Mouse (Mus musculus): ENCODE measurements around the gene Sobp. TPM values are rescaled to one million over a fixed set of nuclear protein-coding genes. Genes with fewer than 3 reads are reported as not detected.

Sobp gene
- polyA plus RNA-seq, 1 experiment from 2014 or later, result 1.5 TPM

GRCm38 (mm10) chr10:43093440-43093839 is 80.9 kb downstream of the Sobp start:
- Histone ChIP-seq H3K4me2 (ENCODE audit: low read length) (no peak overlapping the region), H3K4me1 (replicated peaks; ENCODE audit: control insufficient read depth, insufficient read depth, low read length) (no peaks in the 10 kb centered on the region), H3K4me3 (ENCODE audit: low read depth, low read length) (no peak overlapping the region), H3K27me3 (replicated peaks; ENCODE audit: control insufficient read depth, insufficient read depth, low read length) (no peaks in the 10 kb centered on the region), H3K27ac (ENCODE audit: low read depth) (no peak overlapping the region), H3K36me3 (ENCODE audit: control insufficient read depth, insufficient read depth, low read length) (no peaks in the 10 kb centered on the region), H3K9ac (ENCODE audit: low read length) (no peak overlapping the region), H3K9me3 (ENCODE audit: control insufficient read depth, low read length) (no peaks in the 10 kb centered on the region)
- WGBS, result 83% methylated on average over 10 of the region's 10 CpGs
- no peak for DNase-seq (ENCODE audit: low spot score)
- no peak for ATAC-seq (replicated peaks; ENCODE audit: low FRiP score, low TSS enrichment, low read depth)

DNA sequence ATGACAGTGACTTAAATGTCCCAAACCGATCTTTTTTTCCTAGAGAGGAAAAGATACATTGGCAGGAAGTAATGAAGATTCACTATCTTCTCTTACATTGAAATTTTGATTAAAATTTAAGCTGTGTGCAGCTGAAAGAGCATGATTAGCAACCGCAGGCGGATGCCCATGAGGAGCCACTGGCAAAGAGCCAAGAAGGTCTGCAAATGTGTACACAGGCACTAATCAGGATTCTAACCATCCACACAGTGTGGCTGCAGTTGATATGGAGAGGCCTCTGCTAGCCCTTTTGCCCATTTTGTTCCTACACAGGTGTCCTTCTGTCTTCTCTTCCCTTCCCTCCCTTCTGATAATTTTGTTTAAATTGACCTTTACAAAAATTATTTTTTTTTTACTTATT is 84.3 kb downstream of the Sobp start:
- H3K27ac ChIP-seq (ENCODE audit: low read depth), result no peak overlapping the region
- ATAC-seq (replicated peaks; ENCODE audit: low FRiP score, low TSS enrichment, low read depth) (no peak), DNase-seq (ENCODE audit: low spot score) (no peak)
- no peaks in the 10 kb centered on the region for H3K9me3 ChIP-seq (ENCODE audit: control insufficient read depth, low read length)
- no peak overlapping the region for H3K4me3 ChIP-seq (ENCODE audit: low read depth, low read length)
- no peaks in the 10 kb centered on the region for H3K36me3 ChIP-seq (ENCODE audit: control insufficient read depth, insufficient read depth, low read length)
- H3K4me2 ChIP-seq (ENCODE audit: low read length), result no peak overlapping the region
- no peaks in the 10 kb centered on the region for H3K4me1 ChIP-seq (replicated peaks; ENCODE audit: control insufficient read depth, insufficient read depth, low read length)
- no peaks in the 10 kb centered on the region for H3K27me3 ChIP-seq (replicated peaks; ENCODE audit: control insufficient read depth, insufficient read depth, low read length)
- H3K9ac ChIP-seq (ENCODE audit: low read length), result no peak overlapping the region
- WGBS, result 80% methylated on average over 3 of the region's 3 CpGs

DNA sequence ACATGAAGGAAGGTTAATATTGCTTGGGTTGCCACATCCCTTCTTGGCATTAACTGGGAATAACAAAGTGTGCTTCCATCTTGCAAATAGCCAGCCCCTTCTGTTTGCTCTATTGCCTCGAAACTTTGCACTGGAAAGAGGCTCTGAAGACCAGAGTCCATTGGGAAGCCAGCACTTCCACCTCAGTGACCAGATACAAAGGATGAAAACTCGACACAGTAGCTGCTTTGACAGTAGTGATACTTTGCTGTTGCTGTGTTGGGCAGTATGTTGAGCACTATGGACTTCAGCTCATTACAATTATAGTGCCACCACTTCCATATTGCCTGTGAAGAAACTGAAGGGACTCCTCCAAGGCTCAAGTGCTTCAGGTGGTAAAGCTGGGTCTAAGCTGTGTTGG is 86.9 kb downstream of the Sobp start:
- Histone ChIP-seq H3K27me3 (replicated peaks; ENCODE audit: control insufficient read depth, insufficient read depth, low read length) (no peaks in the 10 kb centered on the region), H3K9ac (ENCODE audit: low read length) (no peak overlapping the region)

DNA sequence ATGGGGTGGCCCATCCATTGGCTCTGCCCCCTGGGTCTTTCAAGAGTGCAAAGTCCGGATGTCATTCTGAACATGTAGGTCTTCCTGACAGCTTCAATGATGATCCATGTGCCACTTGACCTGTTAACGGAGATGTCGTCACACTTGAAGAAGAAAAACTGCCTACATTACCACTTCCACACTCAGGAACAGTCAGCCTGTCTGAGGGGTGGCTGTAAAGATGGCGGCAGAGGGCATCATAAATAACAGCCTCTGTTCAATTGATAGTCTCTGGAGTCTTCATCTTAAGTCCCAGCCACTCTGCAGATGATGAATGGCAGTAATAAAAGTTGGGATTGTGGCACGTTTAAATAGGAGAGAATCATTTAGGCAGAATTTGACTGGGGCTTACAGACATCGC is 87.4 kb downstream of the Sobp start:
- Histone ChIP-seq H3K27ac (ENCODE audit: low read depth) (no peak overlapping the region), H3K9ac (ENCODE audit: low read length) (no peak overlapping the region), H3K27me3 (replicated peaks; ENCODE audit: control insufficient read depth, insufficient read depth, low read length) (no peaks in the 10 kb centered on the region), H3K36me3 (ENCODE audit: control insufficient read depth, insufficient read depth, low read length) (no peaks in the 10 kb centered on the region), H3K4me2 (ENCODE audit: low read length) (no peak overlapping the region), H3K4me1 (replicated peaks; ENCODE audit: control insufficient read depth, insufficient read depth, low read length) (no peaks in the 10 kb centered on the region), H3K4me3 (ENCODE audit: low read depth, low read length) (no peak overlapping the region), H3K9me3 (ENCODE audit: control insufficient read depth, low read length) (no peaks in the 10 kb centered on the region)
- no peak for DNase-seq (ENCODE audit: low spot score)
- ATAC-seq (replicated peaks; ENCODE audit: low FRiP score, low TSS enrichment, low read depth), result no peak
- 62% methylated on average over 6 of the region's 6 CpGs for WGBS

More for the DNA sequence above, 86.9 kb downstream of the Sobp start:
- Histone ChIP-seq H3K4me2 (ENCODE audit: low read length) (no peak overlapping the region), H3K36me3 (ENCODE audit: control insufficient read depth, insufficient read depth, low read length) (no peaks in the 10 kb centered on the region), H3K4me1 (replicated peaks; ENCODE audit: control insufficient read depth, insufficient read depth, low read length) (no peaks in the 10 kb centered on the region), H3K27ac (ENCODE audit: low read depth) (no peak overlapping the region), H3K4me3 (ENCODE audit: low read depth, low read length) (no peak overlapping the region), H3K9me3 (ENCODE audit: control insufficient read depth, low read length) (no peaks in the 10 kb centered on the region)
- whole genome bisulfite sequencing, result 79% methylated on average over 2 of the region's 2 CpGs
- no peak for DNase-seq (ENCODE audit: low spot score)
- no peak for ATAC-seq (replicated peaks; ENCODE audit: low FRiP score, low TSS enrichment, low read depth)

- no peaks in the 10 kb centered on the region for H3K27me3 ChIP-seq (replicated peaks; ENCODE audit: control insufficient read depth, insufficient read depth, low read length)
- no peaks in the 10 kb centered on the region for H3K4me1 ChIP-seq (replicated peaks; ENCODE audit: control insufficient read depth, insufficient read depth, low read length)
- H3K4me2 ChIP-seq (ENCODE audit: low read length), result no peak overlapping the region
- H3K9me3 ChIP-seq (ENCODE audit: control insufficient read depth, low read length), result no peaks in the 10 kb centered on the region
- no peak for ATAC-seq (replicated peaks; ENCODE audit: low FRiP score, low TSS enrichment, low read depth)
- H3K4me3 ChIP-seq (ENCODE audit: low read depth, low read length), result no peak overlapping the region
- no peaks in the 10 kb centered on the region for H3K36me3 ChIP-seq (ENCODE audit: control insufficient read depth, insufficient read depth, low read length)
- no peak overlapping the region for H3K27ac ChIP-seq (ENCODE audit: low read depth)
- no peak for DNase-seq (ENCODE audit: low spot score)
- 65% methylated on average over 6 of the region's 6 CpGs for WGBS
- H3K9ac ChIP-seq (ENCODE audit: low read length), result no peak overlapping the region
Observed at GRCm38 (mm10) chr10:43084087-43084366, 90.3 kb downstream of the Sobp start.

DNA sequence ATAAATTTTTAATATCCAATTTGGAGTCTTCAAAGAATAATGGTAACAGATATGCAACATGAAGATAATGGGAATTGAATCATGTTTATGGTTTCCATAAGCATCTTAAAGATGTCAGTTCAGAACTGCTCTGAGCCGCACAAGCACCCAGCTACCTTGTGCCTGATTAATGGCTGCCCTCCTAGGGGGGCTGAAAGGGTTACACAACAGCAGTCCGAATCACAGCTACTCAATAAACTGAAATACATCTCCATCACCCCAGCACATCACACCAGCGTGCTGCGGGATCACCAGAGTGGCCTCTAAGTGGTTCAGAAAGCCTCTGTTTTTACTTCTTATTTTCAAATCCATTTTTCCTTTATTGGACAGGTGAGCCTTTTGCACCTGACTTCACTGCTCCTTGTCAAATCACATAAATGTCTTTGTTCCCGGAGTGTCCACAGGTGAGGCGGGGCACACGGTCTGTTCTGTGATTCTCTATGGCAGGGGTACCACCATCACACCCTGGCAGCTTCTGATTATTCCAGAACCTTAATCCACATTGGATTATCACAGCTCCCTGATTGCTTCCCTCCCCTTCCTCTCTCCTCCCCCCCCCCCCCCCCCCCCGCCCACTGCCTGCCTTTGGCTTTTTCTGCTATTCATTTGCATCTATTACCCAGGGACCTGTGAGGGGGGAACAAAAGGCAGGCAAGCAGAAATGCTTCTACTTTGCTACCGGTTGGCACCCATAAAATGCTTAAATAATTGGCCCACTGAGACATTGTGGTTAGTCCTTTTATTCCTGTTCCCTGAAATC is 90.8 kb downstream of the Sobp start:
- H3K4me2 ChIP-seq (ENCODE audit: low read length), result no peak overlapping the region
- no peaks in the 10 kb centered on the region for H3K36me3 ChIP-seq (ENCODE audit: control insufficient read depth, insufficient read depth, low read length)
- H3K4me1 ChIP-seq (replicated peaks; ENCODE audit: control insufficient read depth, insufficient read depth, low read length), result no peaks in the 10 kb centered on the region
- no peak for DNase-seq (ENCODE audit: low spot score)
- H3K9me3 ChIP-seq (ENCODE audit: control insufficient read depth, low read length), result no peaks in the 10 kb centered on the region
- no peak overlapping the region for H3K9ac ChIP-seq (ENCODE audit: low read length)
- H3K27ac ChIP-seq (ENCODE audit: low read depth), result no peak overlapping the region
- H3K4me3 ChIP-seq (ENCODE audit: low read depth, low read length), result no peak overlapping the region
- ATAC-seq (replicated peaks; ENCODE audit: low FRiP score, low TSS enrichment, low read depth), result no peak
- no peaks in the 10 kb centered on the region for H3K27me3 ChIP-seq (replicated peaks; ENCODE audit: control insufficient read depth, insufficient read depth, low read length)
- 71% methylated on average over 8 of the region's 9 CpGs for WGBS

DNA sequence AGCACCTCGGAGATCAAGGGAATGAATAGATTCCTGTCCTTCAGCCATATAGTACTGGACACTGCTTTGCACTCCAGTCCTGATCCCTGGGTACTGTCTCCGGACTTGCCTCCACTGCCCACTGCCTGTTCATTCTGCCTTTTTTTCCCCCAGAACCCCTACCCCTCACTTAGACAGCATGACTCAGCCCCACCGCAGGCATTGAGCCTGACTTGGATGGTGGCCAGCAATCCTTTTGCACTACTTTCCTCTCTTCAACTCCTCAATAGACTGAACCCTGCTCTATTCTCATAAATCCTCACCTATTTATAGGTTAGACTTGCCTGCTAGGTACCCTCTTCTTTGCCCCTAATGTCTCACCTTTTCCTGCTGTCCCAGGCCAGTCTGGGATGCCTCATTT is 93.0 kb downstream of the Sobp start:
- ATAC-seq (replicated peaks; ENCODE audit: low FRiP score, low TSS enrichment, low read depth), result no peak

DNA sequence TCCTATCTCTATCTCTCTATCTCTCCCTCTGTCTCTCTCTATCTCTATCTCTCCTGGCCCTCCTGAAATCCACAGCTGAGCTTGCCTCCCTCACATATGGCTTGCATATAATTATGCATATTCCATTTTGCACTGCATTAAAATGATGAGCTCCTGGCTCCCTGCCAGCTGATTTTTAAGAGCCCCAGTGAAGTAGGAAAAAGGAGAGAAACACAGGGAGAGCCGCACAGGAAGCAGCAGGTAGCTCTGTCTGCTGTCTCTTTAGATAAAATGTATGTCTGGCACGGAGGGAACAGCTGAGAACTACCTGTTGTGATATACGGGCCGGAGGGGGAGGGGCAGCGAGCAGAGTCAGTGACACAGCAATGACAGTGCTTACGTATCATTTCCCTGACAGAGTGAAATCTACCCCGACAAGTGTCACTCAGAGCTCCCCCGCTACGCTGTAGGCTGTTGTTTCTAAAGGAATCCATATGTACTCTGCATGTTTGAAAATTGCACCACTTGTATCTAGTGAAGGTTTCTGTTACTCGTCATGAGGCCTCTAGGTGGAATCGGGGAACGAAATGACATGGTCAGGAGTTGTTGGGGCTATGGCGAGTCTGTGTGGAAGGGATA is 98.7 kb downstream of the Sobp start:
- H3K36me3 ChIP-seq (ENCODE audit: control insufficient read depth, insufficient read depth, low read length), result no peaks in the 10 kb centered on the region
- 0 out of 2 replicates have a peak, but pooled peaks cover 6% of the 10 kb centered on the region for H3K4me1 ChIP-seq (replicated peaks; ENCODE audit: control insufficient read depth, insufficient read depth, low read length)
- H3K4me2 ChIP-seq (ENCODE audit: low read length), result no peak overlapping the region
- DNase-seq (ENCODE audit: low spot score) (peak; percentile 53), ATAC-seq (replicated peaks; ENCODE audit: low FRiP score, low TSS enrichment, low read depth) (no peak)
- no peaks in the 10 kb centered on the region for H3K27me3 ChIP-seq (replicated peaks; ENCODE audit: control insufficient read depth, insufficient read depth, low read length)
- no peak overlapping the region for H3K4me3 ChIP-seq (ENCODE audit: low read depth, low read length)
- 58% methylated on average over 13 of the region's 13 CpGs for WGBS
- H3K9ac ChIP-seq (ENCODE audit: low read length), result no peak overlapping the region
- H3K27ac ChIP-seq (ENCODE audit: low read depth), result no peak overlapping the region
- H3K9me3 ChIP-seq (ENCODE audit: control insufficient read depth, low read length), result no peaks in the 10 kb centered on the region

More for the DNA sequence above, 93.0 kb downstream of the Sobp start:
- Histone ChIP-seq H3K4me1 (replicated peaks; ENCODE audit: control insufficient read depth, insufficient read depth, low read length) (no peaks in the 10 kb centered on the region), H3K4me2 (ENCODE audit: low read length) (no peak overlapping the region), H3K27ac (ENCODE audit: low read depth) (no peak overlapping the region), H3K9ac (ENCODE audit: low read length) (no peak overlapping the region), H3K36me3 (ENCODE audit: control insufficient read depth, insufficient read depth, low read length) (no peaks in the 10 kb centered on the region), H3K27me3 (replicated peaks; ENCODE audit: control insufficient read depth, insufficient read depth, low read length) (no peaks in the 10 kb centered on the region), H3K9me3 (ENCODE audit: control insufficient read depth, low read length) (no peaks in the 10 kb centered on the region), H3K4me3 (ENCODE audit: low read depth, low read length) (no peak overlapping the region)
- 73% methylated on average over 3 of the region's 3 CpGs for WGBS
- DNase-seq (ENCODE audit: low spot score), result no peak

GRCm38 (mm10) chr10:43073281-43073680 is 101.0 kb downstream of the Sobp start:
- no peak overlapping the region for H3K4me3 ChIP-seq (ENCODE audit: low read depth, low read length)
- no peak for ATAC-seq (replicated peaks; ENCODE audit: low FRiP score, low TSS enrichment, low read depth)
- 69% methylated on average over 8 of the region's 8 CpGs for WGBS
- no peak for DNase-seq (ENCODE audit: low spot score)
- no peaks in the 10 kb centered on the region for H3K27me3 ChIP-seq (replicated peaks; ENCODE audit: control insufficient read depth, insufficient read depth, low read length)
- no peaks in the 10 kb centered on the region for H3K9me3 ChIP-seq (ENCODE audit: control insufficient read depth, low read length)
- H3K4me1 ChIP-seq (replicated peaks; ENCODE audit: control insufficient read depth, insufficient read depth, low read length), result 0 out of 2 replicates have a peak, but pooled peaks cover 6% of the 10 kb centered on the region
- no peak overlapping the region for H3K9ac ChIP-seq (ENCODE audit: low read length)
- H3K4me2 ChIP-seq (ENCODE audit: low read length), result no peak overlapping the region
- no peaks in the 10 kb centered on the region for H3K36me3 ChIP-seq (ENCODE audit: control insufficient read depth, insufficient read depth, low read length)
- no peak overlapping the region for H3K27ac ChIP-seq (ENCODE audit: low read depth)
